Mouse (Mus musculus): ENCODE data around the gene Alb.

DNA sequence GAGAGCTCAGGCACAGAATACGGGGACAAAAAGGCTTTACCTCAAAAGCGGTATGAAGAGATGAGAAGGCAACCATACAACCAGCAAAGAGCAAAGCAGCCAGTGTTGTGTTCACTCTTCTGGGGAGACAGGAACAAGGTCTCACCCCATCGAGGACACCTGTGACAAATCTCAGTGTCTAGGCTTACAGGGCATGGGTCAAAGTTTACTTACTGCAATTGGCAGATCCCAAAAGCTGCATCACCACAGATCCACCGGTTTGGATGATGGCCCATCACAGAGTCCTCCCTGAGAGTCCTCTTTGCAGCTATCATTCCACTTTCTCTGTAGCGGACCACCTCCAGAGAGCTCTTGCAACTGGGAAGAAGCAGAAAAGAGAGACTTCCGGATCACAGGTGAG lies 54.9 kb downstream of the Alb start:
- TF ChIP-seq CTCF (IDR thresholded peaks at IDR 0.05; ENCODE audit: low read depth) (no peak), EP300 (IDR thresholded peaks at IDR 0.05; ENCODE audit: low read depth) (no peak)

All from liver, postnatal 0 days (tissue).